Mouse (Mus musculus): ENCODE results near the gene Npm1. TPM values are rescaled to one million over a fixed set of nuclear protein-coding genes. Genes with fewer than 3 reads are reported as not detected.

Npm1 gene
- polyA plus RNA-seq, 1 experiment from 2014 or later: 1,479 TPM

- DNase-seq (ENCODE audit: low spot score): peak; percentile 63
- Histone ChIP-seq H3K4me1 (no peaks in the 10 kb centered on the region), H3K27ac (no peak overlapping the region), H3K36me3 (no peaks in the 10 kb centered on the region), H3K9me3 (replicated peaks) (no peaks in the 10 kb centered on the region), H3K27me3 (ENCODE audit: low read depth, poor library complexity, severe bottlenecking) (peaks cover 5% of the 10 kb centered on the region), H3K4me3 (no peak overlapping the region)
- WGBS: 13% methylated on average over 9 of the region's 9 CpGs
Measured at GRCm38 (mm10) chr11:33170489-33170888, 7.5 kb upstream of the Npm1 start.

DNA sequence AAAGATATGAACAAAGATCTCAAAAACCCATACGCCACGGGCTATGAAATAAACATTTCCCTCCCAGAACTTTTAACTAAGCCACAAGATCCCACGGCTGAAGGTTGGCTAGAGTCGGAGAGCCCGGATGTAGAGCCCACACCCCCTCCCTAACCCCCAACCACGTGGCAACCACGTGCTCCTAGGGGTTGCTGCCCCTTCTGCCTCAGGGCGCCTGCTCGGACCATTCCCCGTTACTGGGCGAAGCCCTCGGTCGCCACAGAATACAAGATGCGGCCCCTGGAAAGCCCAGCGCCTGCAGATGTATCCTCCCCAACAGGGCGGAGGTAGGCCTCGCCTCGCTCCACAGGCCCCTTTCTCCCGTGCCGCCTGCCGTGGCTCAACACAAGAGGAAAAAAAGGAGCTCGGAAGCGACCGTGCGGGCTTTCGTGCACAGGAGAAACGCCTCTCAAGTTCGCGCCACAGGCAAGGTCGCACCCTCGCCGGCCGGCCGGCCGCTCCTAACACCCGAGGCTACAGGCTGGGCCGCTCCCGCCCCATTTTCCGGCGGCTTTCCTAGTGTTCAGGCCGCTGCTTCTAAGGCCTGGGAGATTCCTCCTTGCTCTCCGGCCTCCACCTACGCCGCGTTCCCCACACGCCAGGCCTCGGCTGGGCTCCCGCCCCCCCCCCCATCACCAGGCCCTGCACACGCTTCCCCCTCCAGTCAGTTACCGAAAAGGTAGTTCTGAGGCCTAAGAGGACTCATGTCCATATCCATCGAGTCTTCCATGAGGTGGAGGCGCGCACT lies 602 bp downstream of the Npm1 start:
- Histone ChIP-seq H3K4me1 (peaks cover 13% of the 10 kb centered on the region), H3K9me3 (replicated peaks) (no peaks in the 10 kb centered on the region), H3K4me3 (peak overlapping the region; percentile 91), H3K27me3 (ENCODE audit: low read depth, poor library complexity, severe bottlenecking) (no peaks in the 10 kb centered on the region), H3K36me3 (peaks cover 46% of the 10 kb centered on the region), H3K27ac (peak overlapping the region; percentile 97)
- 2% methylated on average over 52 of the region's 53 CpGs for WGBS
- DNase-seq (ENCODE audit: low spot score): peak; percentile 88

DNA sequence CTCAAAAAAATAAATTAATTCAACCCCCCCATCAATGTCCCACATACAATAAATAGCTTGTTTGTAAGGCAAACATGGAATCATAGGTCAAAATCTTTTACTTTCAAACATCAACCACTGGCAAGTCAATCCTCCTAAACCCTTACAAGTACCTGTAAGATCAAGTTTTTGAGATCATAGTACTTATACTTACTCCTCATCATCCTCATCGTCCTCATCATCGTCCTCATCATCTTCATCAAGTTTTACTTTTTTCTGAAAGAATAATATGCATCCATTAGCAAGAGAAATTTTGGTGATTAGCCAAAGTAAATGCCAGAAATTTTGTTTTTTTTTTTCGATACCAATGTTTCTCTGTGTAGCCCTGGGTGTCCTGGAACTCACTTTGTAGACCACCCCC lies 3.3 kb downstream of the Npm1 start:
- DNase-seq (ENCODE audit: low spot score): no peak
- Histone ChIP-seq H3K9me3 (replicated peaks) (no peaks in the 10 kb centered on the region), H3K27me3 (ENCODE audit: low read depth, poor library complexity, severe bottlenecking) (no peaks in the 10 kb centered on the region), H3K4me3 (0 out of 2 replicates have a peak overlapping the region, but pooled peaks have one; percentile 10), H3K4me1 (peaks cover 13% of the 10 kb centered on the region), H3K27ac (no peak overlapping the region), H3K36me3 (peaks cover 72% of the 10 kb centered on the region)
- 91% methylated on average over 3 of the region's 3 CpGs for WGBS

- WGBS: 74% methylated on average over 2 of the region's 2 CpGs
- Histone ChIP-seq H3K27me3 (ENCODE audit: low read depth, poor library complexity, severe bottlenecking) (no peaks in the 10 kb centered on the region), H3K4me1 (peaks cover 6% of the 10 kb centered on the region), H3K4me3 (no peak overlapping the region), H3K27ac (no peak overlapping the region), H3K9me3 (replicated peaks) (no peaks in the 10 kb centered on the region), H3K36me3 (peaks cover 93% of the 10 kb centered on the region)
- DNase-seq (ENCODE audit: low spot score): no peak
Measured at GRCm38 (mm10) chr11:33157453-33158196, 5.4 kb downstream of the Npm1 start.

GRCm38 (mm10) chr11:33156436-33157015 lies 6.5 kb downstream of the Npm1 start:
- Histone ChIP-seq H3K36me3 (peaks cover 100% of the 10 kb centered on the region), H3K4me3 (no peak overlapping the region), H3K27ac (no peak overlapping the region), H3K27me3 (ENCODE audit: low read depth, poor library complexity, severe bottlenecking) (no peaks in the 10 kb centered on the region), H3K9me3 (replicated peaks) (no peaks in the 10 kb centered on the region), H3K4me1 (peaks cover 6% of the 10 kb centered on the region)
- 87% methylated on average over 4 of the region's 4 CpGs for WGBS
- DNase-seq (ENCODE audit: low spot score): no peak

DNA sequence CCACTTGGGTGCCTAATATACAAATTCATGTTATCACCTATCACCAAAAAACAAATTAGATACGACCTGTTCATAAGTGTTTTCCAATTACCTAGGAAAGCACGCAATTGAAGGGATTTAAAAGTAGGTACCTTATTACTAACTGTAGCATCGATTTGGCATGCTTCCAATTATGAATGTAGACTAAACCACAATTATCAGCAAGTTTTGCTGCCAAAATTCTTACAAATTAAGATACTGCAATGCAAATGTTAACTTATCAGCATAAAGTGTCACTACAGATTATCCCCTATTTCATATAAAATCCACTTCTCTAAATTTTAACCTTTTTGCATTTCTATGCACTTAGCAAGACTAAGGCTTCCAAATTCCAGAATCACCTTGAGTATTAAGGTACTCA lies 8.5 kb downstream of the Npm1 start:
- Histone ChIP-seq H3K27me3 (ENCODE audit: low read depth, poor library complexity, severe bottlenecking) (no peaks in the 10 kb centered on the region), H3K36me3 (peaks cover 100% of the 10 kb centered on the region), H3K9me3 (replicated peaks) (no peaks in the 10 kb centered on the region), H3K4me1 (peaks cover 1% of the 10 kb centered on the region; the same call in 1 of the 2 replicates), H3K27ac (no peak overlapping the region), H3K4me3 (no peak overlapping the region)
- no peak for DNase-seq (ENCODE audit: low spot score)
- 93% methylated on average over 3 of the region's 3 CpGs for WGBS

GRCm38 (mm10) chr11:33152997-33153396 lies 10.0 kb downstream of the Npm1 start:
- no peak for DNase-seq (ENCODE audit: low spot score)
- 96% methylated on average over 1 of the region's 1 CpGs for WGBS
- Histone ChIP-seq H3K4me3 (no peak overlapping the region), H3K27ac (no peak overlapping the region), H3K9me3 (replicated peaks) (no peaks in the 10 kb centered on the region), H3K27me3 (ENCODE audit: low read depth, poor library complexity, severe bottlenecking) (no peaks in the 10 kb centered on the region), H3K4me1 (peaks cover 3% of the 10 kb centered on the region), H3K36me3 (peaks cover 87% of the 10 kb centered on the region)

- H3K27ac ChIP-seq: no peak overlapping the region
- no peaks in the 10 kb centered on the region for H3K9me3 ChIP-seq (replicated peaks)
- H3K4me3 ChIP-seq: no peak overlapping the region
- 76% methylated on average over 4 of the region's 4 CpGs for WGBS
- H3K36me3 ChIP-seq: peaks cover 75% of the 10 kb centered on the region
- H3K27me3 ChIP-seq (ENCODE audit: low read depth, poor library complexity, severe bottlenecking): peaks cover 12% of the 10 kb centered on the region
- DNase-seq (ENCODE audit: low spot score): peak; percentile 21
- H3K4me1 ChIP-seq: peaks cover 15% of the 10 kb centered on the region
Measured at GRCm38 (mm10) chr11:33151780-33152145, 11.2 kb downstream of the Npm1 start.

GRCm38 (mm10) chr11:33151128-33151779 lies 11.8 kb downstream of the Npm1 start:
- DNase-seq (ENCODE audit: low spot score): peak; percentile 28
- H3K4me1 ChIP-seq: peaks cover 20% of the 10 kb centered on the region
- no peak overlapping the region for H3K4me3 ChIP-seq
- H3K27me3 ChIP-seq (ENCODE audit: low read depth, poor library complexity, severe bottlenecking): peaks cover 17% of the 10 kb centered on the region
- WGBS: 74% methylated on average over 3 of the region's 3 CpGs
- peaks cover 70% of the 10 kb centered on the region for H3K36me3 ChIP-seq
- H3K27ac ChIP-seq: no peak overlapping the region
- no peaks in the 10 kb centered on the region for H3K9me3 ChIP-seq (replicated peaks)

GRCm38 (mm10) chr11:33150364-33150763 lies 12.6 kb downstream of the Npm1 start:
- Histone ChIP-seq H3K4me1 (peaks cover 29% of the 10 kb centered on the region), H3K36me3 (peaks cover 61% of the 10 kb centered on the region), H3K27ac (no peak overlapping the region), H3K27me3 (ENCODE audit: low read depth, poor library complexity, severe bottlenecking) (peaks cover 26% of the 10 kb centered on the region), H3K4me3 (no peak overlapping the region), H3K9me3 (replicated peaks) (no peaks in the 10 kb centered on the region)
- DNase-seq (ENCODE audit: low spot score): peak; percentile 26

DNA sequence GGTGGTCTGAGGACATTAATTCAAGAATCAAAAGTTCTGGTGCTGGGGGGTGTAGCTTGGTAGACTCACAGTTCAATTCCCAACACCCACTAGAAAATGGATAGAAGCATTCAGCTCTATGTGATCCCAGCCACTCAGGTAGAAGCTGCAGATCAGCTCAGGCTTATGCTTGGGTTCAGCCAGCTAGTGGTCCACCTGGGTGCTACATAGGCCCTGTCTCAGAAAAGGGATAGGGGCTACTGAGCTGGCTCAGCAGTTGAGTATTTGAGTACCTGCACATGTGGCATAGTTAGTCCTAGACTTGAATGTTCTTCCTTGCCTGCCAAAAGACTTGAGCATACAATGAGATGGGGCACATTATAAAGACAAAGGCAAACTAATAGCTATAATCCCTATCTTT lies 13.6 kb downstream of the Npm1 start:
- no peak overlapping the region for H3K27ac ChIP-seq
- peaks cover 39% of the 10 kb centered on the region for H3K4me1 ChIP-seq
- H3K9me3 ChIP-seq (replicated peaks): no peaks in the 10 kb centered on the region
- H3K4me3 ChIP-seq: no peak overlapping the region
- peak; percentile 30 for DNase-seq (ENCODE audit: low spot score)
- peaks cover 52% of the 10 kb centered on the region for H3K36me3 ChIP-seq
- H3K27me3 ChIP-seq (ENCODE audit: low read depth, poor library complexity, severe bottlenecking): peaks cover 35% of the 10 kb centered on the region

- no peak for DNase-seq (ENCODE audit: low spot score)
- Histone ChIP-seq H3K27ac (no peak overlapping the region), H3K4me1 (peaks cover 42% of the 10 kb centered on the region), H3K36me3 (peaks cover 48% of the 10 kb centered on the region), H3K27me3 (ENCODE audit: low read depth, poor library complexity, severe bottlenecking) (peaks cover 39% of the 10 kb centered on the region), H3K9me3 (replicated peaks) (no peaks in the 10 kb centered on the region), H3K4me3 (no peak overlapping the region)
- 32% methylated on average over 3 of the region's 3 CpGs for whole genome bisulfite sequencing
Measured at GRCm38 (mm10) chr11:33149088-33149436, 13.9 kb downstream of the Npm1 start.
